Mouse (Mus musculus) CD4-positive helper T cell, adult 2 months (primary cell): Measurements from ENCODE around the gene Klc4.

Experiments used
- DNase-seq: peaks from one replicate; pipeline ENCODE4 v3.0.0-alpha.2; 2012; ENCODE audit warnings: low read depth, missing footprints, low spot score

Gene Klc4

GRCm38 (mm10) chr17:46589635-46590314 is 56.0 kb downstream of the Klc4 start:
- DNase-seq = no peak

GRCm38 (mm10) chr17:46588913-46589312 is 56.9 kb downstream of the Klc4 start:
- no peak for DNase-seq

GRCm38 (mm10) chr17:46588173-46588572 is 57.6 kb downstream of the Klc4 start:
- DNase-seq = peak; percentile 30

- no peak for DNase-seq
Observed at GRCm38 (mm10) chr17:46586327-46586726, 59.5 kb downstream of the Klc4 start.
